Mouse (Mus musculus) bone marrow, adult 2 months (tissue): ENCODE results near the gene Kdm6b. TPM values are rescaled to one million over a fixed set of nuclear protein-coding genes. Genes with fewer than 3 reads are reported as not detected.

Experiments
- H3K27ac ChIP-seq: fragments of 200-500 bp; 2 replicates; pipeline ENCODE4 v1.5.1; 2012; ENCODE audit warnings: low read depth, mild to moderate bottlenecking, control low read depth, inconsistent platforms, low read length; ENCODE audit not compliant: control insufficient read depth, poor library complexity, insufficient read depth
- H3K4me1 ChIP-seq: fragments of 200-500 bp; 2 replicates; pipeline ENCODE4 v1.6.1; 2011; ENCODE audit warnings: low read length; ENCODE audit not compliant: control insufficient read depth, insufficient read depth
- H3K4me3 ChIP-seq: fragments of 200-500 bp; replicated peaks from 2 replicates; pipeline ENCODE3; 2011; ENCODE audit warnings: mild to moderate bottlenecking, low read depth, low read length, control low read depth; ENCODE audit not compliant: control insufficient read depth
- CTCF ChIP-seq: fragments of 200-500 bp; IDR thresholded peaks from 2 replicates; pipeline ENCODE4 v1.5.1; 2011; ENCODE audit warnings: low read length, control low read depth; ENCODE audit not compliant: control insufficient read depth, insufficient read depth
- POLR2A ChIP-seq: fragments of 200-500 bp; IDR thresholded peaks from 2 replicates; pipeline ENCODE4 v1.6.1; 2011; ENCODE audit warnings: low read depth, mild to moderate bottlenecking, control low read depth, low read length, borderline replicate concordance; ENCODE audit not compliant: control insufficient read depth
- WGBS: fragments of 180-500 bp; shearing (Covaris S2); methylation state at CpG from one replicate; pipeline ENCODE4 v1.1.7; 2018; 5-methylcytosine and 5-hydroxymethylcytosine counted together
- polyA plus RNA-seq: library from polyadenylated mRNA; stranded (reverse); fragments of >200 nt; gene quantifications from 2 replicates; pipeline ENCODE4 v1.2.4, GENCODE M21; 2011; ENCODE audit warnings: low replicate concordance; ENCODE audit not compliant: missing spikeins, insufficient read depth, insufficient read length

The Kdm6b gene
- polyA plus RNA-seq, 1 experiment: 29.2 TPM

DNA sequence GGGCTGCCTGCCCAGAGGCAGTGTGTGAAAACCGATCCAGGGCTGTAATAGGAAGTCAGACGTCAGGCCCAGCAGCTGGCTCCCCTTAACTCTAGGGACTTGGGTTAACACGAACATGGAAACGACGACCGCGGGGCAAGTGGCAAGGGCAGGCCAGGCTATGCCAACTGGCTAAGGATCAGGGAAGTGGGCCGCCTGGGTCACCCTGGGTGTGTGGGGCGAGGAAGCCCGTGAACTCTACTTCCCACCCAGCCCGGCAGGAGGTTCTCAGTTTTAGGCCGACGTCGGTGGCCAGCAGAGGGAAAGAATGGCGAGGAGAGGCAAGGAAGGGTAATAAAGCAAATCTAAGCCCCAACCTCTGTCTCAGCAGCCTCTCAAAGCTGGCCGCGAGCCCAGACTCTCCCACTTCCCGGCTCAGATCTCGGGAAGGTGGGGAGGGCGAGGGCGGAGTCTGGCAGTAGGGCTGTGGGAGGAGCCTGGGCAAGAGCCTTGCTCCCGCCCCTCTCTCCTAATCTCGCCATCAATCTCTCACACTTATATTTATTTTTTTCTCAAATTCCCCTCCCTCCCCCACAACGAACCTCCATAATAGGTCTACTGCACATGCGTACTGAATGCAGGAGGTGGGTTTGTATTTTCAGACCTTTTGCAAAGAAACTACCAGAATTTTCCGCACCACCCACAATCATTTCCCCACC, 47.2 kb downstream of the Kdm6b start:
- Histone ChIP-seq H3K27ac (peak overlapping the region; percentile 82), H3K4me3 (peak overlapping the region; percentile 55), H3K4me1 (peaks cover 2% of the 10 kb centered on the region; the same call in 1 of the 2 replicates)
- WGBS: under 1% methylated on average over 26 of the region's 26 CpGs
- peak; percentile 38; the same call in 1 of the 2 replicates for TF ChIP-seq POLR2A
- TF ChIP-seq CTCF: no peak

DNA sequence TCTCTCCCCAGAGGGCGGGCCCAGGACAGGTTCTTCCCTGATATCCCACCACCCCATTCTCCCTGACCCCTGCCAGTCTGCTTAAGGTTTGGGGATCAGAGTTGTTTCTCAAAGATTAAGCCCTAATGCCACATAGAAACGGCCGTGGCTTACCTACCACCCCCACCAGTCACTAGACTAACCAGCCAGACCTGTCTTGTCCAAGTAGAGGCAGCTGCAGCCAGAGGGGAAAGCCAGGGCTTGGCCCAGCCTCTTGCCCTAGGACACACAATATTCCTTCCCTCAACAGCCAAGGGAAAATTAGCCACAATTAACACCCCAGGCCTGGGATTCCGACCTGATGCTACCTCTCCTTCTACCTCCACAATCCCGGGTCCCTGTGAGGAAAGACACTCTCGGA, 47.8 kb downstream of the Kdm6b start:
- no peak for TF ChIP-seq POLR2A
- no peak for TF ChIP-seq CTCF
- no peak overlapping the region for H3K4me3 ChIP-seq
- H3K4me1 ChIP-seq: peaks cover 2% of the 10 kb centered on the region; the same call in 1 of the 2 replicates
- H3K27ac ChIP-seq: peak overlapping the region; percentile 82; the same call in 1 of the 2 replicates
- 44% methylated on average over 6 of the region's 6 CpGs for WGBS

DNA sequence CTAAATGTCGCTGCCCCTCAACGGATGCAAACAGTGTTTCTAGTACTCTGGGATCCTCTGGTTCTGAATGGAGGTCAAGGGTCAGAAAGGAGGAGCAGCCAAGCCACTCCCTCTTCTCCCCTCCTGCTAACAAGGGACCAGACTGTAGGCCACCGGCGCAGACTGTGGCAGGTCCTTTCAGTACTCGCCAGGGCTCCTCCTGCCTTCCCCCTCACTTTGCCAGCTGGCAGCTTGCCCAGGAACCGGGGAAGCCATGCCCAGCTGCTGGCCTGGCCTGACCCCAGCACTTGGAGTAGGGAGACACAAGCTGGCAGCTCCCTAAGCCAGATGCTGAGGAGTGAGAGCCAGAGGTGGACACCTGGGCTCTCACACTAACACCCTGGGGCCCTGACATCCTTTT, 48.6 kb downstream of the Kdm6b start:
- WGBS: 17% methylated on average over 6 of the region's 6 CpGs
- H3K4me1 ChIP-seq: peaks cover 2% of the 10 kb centered on the region; the same call in 1 of the 2 replicates
- TF ChIP-seq POLR2A: no peak
- TF ChIP-seq CTCF: no peak
- H3K27ac ChIP-seq: no peak overlapping the region; the same call in 1 of the 2 replicates
- H3K4me3 ChIP-seq: no peak overlapping the region

DNA sequence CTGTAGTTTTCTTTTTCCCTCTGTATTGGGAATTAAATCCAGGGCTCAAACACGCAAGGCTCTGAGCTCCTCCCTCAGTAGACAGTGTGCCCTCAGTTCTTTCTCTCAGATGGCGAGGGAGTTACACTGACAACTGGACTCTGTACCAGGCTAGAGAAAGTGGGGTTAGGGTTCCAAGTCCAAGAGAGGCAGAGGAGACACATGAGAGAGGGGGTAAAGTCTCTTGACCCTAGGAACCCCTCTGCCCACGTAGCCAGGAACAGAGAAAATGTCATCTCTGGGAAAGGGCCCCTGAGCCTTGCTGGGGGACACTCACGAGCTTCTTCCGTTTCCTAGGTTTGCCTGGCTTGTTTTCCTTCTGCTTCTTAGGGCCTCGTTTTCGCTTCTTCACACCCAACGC, 49.1 kb downstream of the Kdm6b start:
- peaks cover 2% of the 10 kb centered on the region; the same call in 1 of the 2 replicates for H3K4me1 ChIP-seq
- H3K4me3 ChIP-seq: no peak overlapping the region
- no peak for TF ChIP-seq POLR2A
- TF ChIP-seq CTCF: no peak
- WGBS: 63% methylated on average over 8 of the region's 8 CpGs
- H3K27ac ChIP-seq: no peak overlapping the region

DNA sequence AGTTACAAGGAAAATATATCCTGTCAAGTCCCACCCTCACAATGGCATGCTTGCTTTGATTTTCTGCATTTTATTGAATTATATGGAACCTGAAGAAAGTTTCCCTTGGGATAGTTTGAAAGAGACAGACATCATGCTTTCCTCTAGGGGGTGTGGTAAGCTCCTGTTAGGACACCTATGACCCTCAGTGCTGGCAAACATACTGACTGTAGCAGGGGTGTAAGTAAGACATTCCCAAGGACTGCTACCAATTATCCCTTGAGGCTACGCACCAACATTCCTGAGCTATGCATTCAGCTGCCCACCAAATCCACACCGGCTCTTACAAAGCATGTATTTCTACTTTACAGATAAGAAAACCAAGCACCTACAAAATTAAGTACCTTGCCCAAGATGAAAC, 51.0 kb downstream of the Kdm6b start:
- Histone ChIP-seq H3K4me3 (no peak overlapping the region), H3K4me1 (no peaks in the 10 kb centered on the region), H3K27ac (no peak overlapping the region)
- TF ChIP-seq CTCF (no peak), POLR2A (no peak)
- WGBS: 94% methylated on average over 2 of the region's 2 CpGs

DNA sequence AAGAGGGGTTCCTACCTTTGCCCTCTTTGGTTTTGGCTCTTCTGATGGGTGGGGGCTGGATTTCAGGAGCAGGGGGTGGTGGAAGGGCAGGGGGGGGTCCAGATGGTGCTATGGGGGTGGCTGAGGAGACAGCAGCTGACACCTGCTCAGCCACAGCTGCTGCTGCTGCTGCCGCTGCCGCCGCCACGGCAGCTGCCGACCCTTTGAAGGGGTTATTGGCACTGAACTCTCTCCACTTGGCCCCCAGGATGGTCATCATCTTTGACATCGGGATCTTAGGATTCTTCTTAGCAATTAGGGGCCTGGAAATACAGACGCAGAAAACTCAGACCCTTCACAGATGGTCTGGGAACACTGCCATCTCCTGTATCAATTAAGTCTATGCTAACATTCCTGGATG, 51.5 kb downstream of the Kdm6b start:
- Histone ChIP-seq H3K4me1 (no peaks in the 10 kb centered on the region), H3K4me3 (no peak overlapping the region)
- TF ChIP-seq POLR2A: no peak
- TF ChIP-seq CTCF: no peak

DNA sequence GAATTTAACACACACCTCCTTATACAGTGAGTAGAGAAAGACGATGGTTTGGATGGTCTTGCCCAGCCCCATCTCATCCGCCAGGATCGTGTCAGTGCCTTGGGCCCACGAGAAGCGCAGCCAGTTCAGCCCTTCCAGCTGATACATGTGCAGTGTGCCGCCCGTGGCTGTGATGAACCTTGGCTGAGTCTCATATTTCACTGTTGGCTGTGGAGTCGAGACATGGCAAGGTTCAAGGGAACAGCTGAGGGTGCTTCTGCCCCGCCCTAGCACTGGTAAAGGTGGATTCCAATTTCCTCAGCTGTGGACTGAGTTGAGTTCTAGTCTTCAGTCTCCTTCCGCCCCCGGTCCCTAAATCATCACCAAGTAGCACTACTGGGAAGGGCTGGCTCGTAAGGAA, 55.8 kb downstream of the Kdm6b start:
- WGBS: 88% methylated on average over 12 of the region's 12 CpGs
- TF ChIP-seq CTCF (no peak), POLR2A (no peak)

More for the DNA sequence above, 51.5 kb downstream of the Kdm6b start:
- 91% methylated on average over 7 of the region's 7 CpGs for WGBS
- no peak overlapping the region for H3K27ac ChIP-seq

DNA sequence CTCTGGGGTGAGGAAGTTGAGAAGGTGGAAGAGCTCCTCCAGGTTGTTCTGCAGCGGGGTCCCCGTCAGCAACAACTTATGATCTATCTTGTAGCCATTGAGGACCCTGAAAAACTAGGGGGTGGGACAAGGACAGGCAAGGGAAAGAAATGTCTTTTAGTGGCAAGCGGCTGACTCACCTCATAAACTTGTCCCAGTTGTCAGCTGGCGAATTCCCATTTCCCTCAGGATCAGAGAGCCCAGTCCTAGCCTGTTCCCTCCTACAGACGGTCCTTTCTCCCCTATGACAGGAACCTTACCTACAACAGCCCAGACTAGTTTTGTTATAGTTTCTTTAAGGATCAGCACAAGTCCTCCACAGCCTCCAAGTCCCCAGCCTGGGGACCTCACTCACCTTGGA, 56.9 kb downstream of the Kdm6b start:
- no peak overlapping the region for H3K27ac ChIP-seq
- no peak overlapping the region for H3K4me3 ChIP-seq
- 86% methylated on average over 5 of the region's 5 CpGs for WGBS
- no peak for TF ChIP-seq POLR2A
- no peak for TF ChIP-seq CTCF
- H3K4me1 ChIP-seq: no peaks in the 10 kb centered on the region

More for the DNA sequence above, 55.8 kb downstream of the Kdm6b start:
- H3K4me1 ChIP-seq: no peaks in the 10 kb centered on the region
- no peak overlapping the region for H3K27ac ChIP-seq
- H3K4me3 ChIP-seq: no peak overlapping the region

Other genes with a start within 250 kb of the Kdm6b start
- not detected in 2 replicates for gene Alox8, start 215.8 kb downstream of the Kdm6b start, polyA plus RNA-seq
- not detected in 2 replicates for gene Gucy2e, start 176.6 kb downstream of the Kdm6b start, polyA plus RNA-seq
- 43.7 and 59.8 TPM in 2 replicates for gene Cntrob, start 89.9 kb downstream of the Kdm6b start, polyA plus RNA-seq
- gene Trappc1, start 89.7 kb downstream of the Kdm6b start, polyA plus RNA-seq: 50.7 and 71.7 TPM in 2 replicates
- not detected in 2 replicates for gene Kcnab3, start 87.4 kb downstream of the Kdm6b start, polyA plus RNA-seq
- gene Rnf227, start 73.2 kb downstream of the Kdm6b start, polyA plus RNA-seq: 1.7 TPM in 1 of 2 replicates, not detected in the other
- 49.6 and 54.5 TPM in 2 replicates for gene Chd3, start 44.3 kb downstream of the Kdm6b start, polyA plus RNA-seq
- gene Naa38, start 18.2 kb downstream of the Kdm6b start, polyA plus RNA-seq: 23.1 and 43.9 TPM in 2 replicates
- 5.1 and 9.1 TPM in 2 replicates for gene Cyb5d1, start 18.0 kb downstream of the Kdm6b start, polyA plus RNA-seq
- gene Tmem88, start 15.4 kb downstream of the Kdm6b start, polyA plus RNA-seq: 1.6 TPM in 1 of 2 replicates, not detected in the other
- gene Dnah2, start 135.4 kb upstream of the Kdm6b start, polyA plus RNA-seq: 0.90 and 1.4 TPM in 2 replicates
- gene Efnb3, start 146.5 kb upstream of the Kdm6b start, polyA plus RNA-seq: 1.9 and 2.2 TPM in 2 replicates
- 28.1 and 36.2 TPM in 2 replicates for gene Wrap53, start 166.6 kb upstream of the Kdm6b start, polyA plus RNA-seq
- 34.5 and 71.7 TPM in 2 replicates for gene Trp53, start 166.7 kb upstream of the Kdm6b start, polyA plus RNA-seq
- 12.1 and 16.9 TPM in 2 replicates for gene Atp1b2, start 192.3 kb upstream of the Kdm6b start, polyA plus RNA-seq
- not detected in 2 replicates for gene Shbg, start 204.2 kb upstream of the Kdm6b start, polyA plus RNA-seq
- gene Sat2, start 208.3 kb upstream of the Kdm6b start, polyA plus RNA-seq: 1.4 and 2.4 TPM in 2 replicates
- 32.3 and 66.3 TPM in 2 replicates for gene Fxr2, start 219.3 kb upstream of the Kdm6b start, polyA plus RNA-seq
- gene Sox15, start 241.6 kb upstream of the Kdm6b start, polyA plus RNA-seq: not detected in 2 replicates
- gene Mpdu1, start 249.0 kb upstream of the Kdm6b start, polyA plus RNA-seq: 62.4 and 109 TPM in 2 replicates